Mouse (Mus musculus): ENCODE data around the gene Gm20403.

DNA sequence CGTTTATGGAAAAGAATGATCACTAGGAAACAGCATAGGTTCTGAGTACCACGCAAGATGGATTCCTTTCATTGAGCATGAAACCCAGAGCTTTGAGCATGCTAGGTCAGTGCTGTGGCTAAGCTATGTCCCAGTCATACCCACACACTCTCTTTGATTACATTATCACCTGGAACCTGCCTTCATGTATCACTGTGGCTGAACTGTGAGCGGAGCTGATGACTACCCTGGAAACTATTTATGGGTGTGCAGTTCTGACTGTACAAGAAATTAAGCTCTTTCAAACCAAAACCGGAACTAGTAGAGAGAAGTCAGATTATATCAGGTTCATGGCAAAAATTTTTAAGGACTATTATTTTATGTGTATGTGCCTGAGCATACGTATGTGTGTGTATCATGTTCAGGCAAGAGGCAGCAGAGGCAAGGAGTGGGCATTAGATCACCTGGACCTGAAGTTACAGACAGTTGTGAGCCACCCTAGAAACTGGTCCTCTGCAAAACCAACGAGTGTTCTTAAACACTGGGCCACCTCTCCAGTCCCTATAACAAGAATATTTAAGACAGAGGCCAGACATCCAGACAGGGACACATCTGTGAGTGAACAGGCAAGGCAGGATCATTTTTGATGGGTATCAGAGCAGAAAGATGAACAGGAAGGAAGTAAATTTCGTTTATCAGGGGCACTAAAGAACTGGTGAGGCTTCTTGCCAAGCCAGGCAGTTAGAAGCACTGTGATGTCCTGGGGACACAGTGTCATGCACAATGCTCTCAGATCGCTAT is 30.2 kb upstream of the Gm20403 start:
- no peak for TF ChIP-seq GATA1 (IDR thresholded peaks at IDR 0.05; ENCODE audit: borderline replicate concordance, low read length)
- no peak for TF ChIP-seq FLI1 (IDR thresholded peaks at IDR 0.05; ENCODE audit: low read length)

All from megakaryocyte, embryonic 14.5 days (primary cell).